ENCODE assay signal across 29 mouse cellular contexts in the genomic region with DNA sequence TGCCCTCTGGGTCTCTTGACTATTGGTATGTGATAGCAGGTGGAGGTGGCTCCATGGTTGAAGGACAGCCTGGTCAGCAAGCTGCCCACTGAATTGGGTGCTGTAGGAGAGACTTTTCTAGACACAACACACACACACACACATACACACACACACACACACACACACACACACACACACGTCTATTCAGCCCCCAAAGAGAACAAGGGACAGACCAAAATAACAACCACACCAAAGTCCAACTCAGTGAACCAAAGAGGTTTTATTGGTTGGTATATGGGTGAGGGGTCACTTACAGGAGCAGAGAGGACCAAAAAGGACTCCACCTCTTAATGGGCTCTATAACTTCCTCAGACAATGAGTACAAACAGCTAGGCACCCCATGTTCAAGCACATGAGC.
DNase-seq lines count a peak whose midpoint lies in the region; ATAC-seq and TF ChIP-seq lines count a peak whose summit lies in the region.
"Had no signal": no experiment of that assay in that cellular context is flagged by ENCODE, and none has a peak within 500 bp of the region (broad histone marks: within the 10 kb centered on the region; RNA-seq: fewer than 3 reads in every experiment).

No protein-coding gene starts in this region.

- H3K9ac ChIP-seq in kidney, embryonic 15.5 days = no peak overlapping the region
- H3K9ac ChIP-seq in liver, postnatal 0 days (replicated peaks) = no peak overlapping the region
- H3K9ac ChIP-seq in liver, embryonic 12.5 days = no peak overlapping the region
- H3K9ac ChIP-seq: embryonic facial prominence, embryonic 13.5 days; forebrain, postnatal 0 days; heart, embryonic 13.5 days; hindbrain, embryonic 14.5 days had no signal

- no peaks in the 10 kb centered on the region for H3K36me3 ChIP-seq in kidney, adult 2 months (ENCODE audit: control insufficient read depth, insufficient read depth, low read length)
- H3K36me3 ChIP-seq in kidney, embryonic 15.5 days = no peaks in the 10 kb centered on the region
- no peaks in the 10 kb centered on the region for H3K36me3 ChIP-seq in liver, postnatal 0 days (replicated peaks; ENCODE audit: insufficient read depth, low read length)
- no peaks in the 10 kb centered on the region for H3K36me3 ChIP-seq in liver, embryonic 12.5 days
- H3K36me3 ChIP-seq: embryonic facial prominence, embryonic 10.5 days; embryonic facial prominence, embryonic 13.5 days; heart, embryonic 10.5 days had no signal

- WGBS in kidney, adult 2 months = 40% methylated on average over 1 of the region's 1 CpGs
- 75% methylated on average over 1 of the region's 1 CpGs for WGBS in kidney, embryonic 15.5 days
- 20% methylated on average over 1 of the region's 1 CpGs for WGBS in liver, postnatal 0 days (ENCODE audit: insufficient replicate concordance)
- WGBS in liver, embryonic 12.5 days (ENCODE audit: insufficient replicate concordance) = 44% methylated on average over 1 of the region's 1 CpGs

- ATAC-seq in kidney, embryonic 15.5 days (replicated peaks; ENCODE audit: low FRiP score) = no peak
- ATAC-seq in liver, postnatal 0 days = peak; percentile 52; the same call in 1 of the 2 replicates
- no peak for ATAC-seq in liver, embryonic 12.5 days
- ATAC-seq: CD4-positive, CD25-positive, alpha-beta regulatory T cell, adult 4 months; forebrain, embryonic 14.5 days; forebrain, postnatal 0 days had no signal

- DNase-seq in kidney, adult 2 months = peak; percentile 63
- DNase-seq in liver, postnatal 0 days = no peak
- DNase-seq in kidney, postnatal 10 days = peak; percentile 17
- DNase-seq in kidney, postnatal 36 days = peak; percentile 54 to 56
- DNase-seq in gastrocnemius, postnatal 10 days = no peak
- DNase-seq in adrenal gland, postnatal 25 days = no peak
- DNase-seq: adrenal gland, adult 2 months; adrenal gland, postnatal 14 days; cerebellum, adult 11-12 months; cerebellum, adult 8-10 months; cerebellum, postnatal 10 days; cerebellum, postnatal 36 days; embryo, embryonic 11 days; forebrain, postnatal 0 days; gastrocnemius, adult 2 months; gastrocnemius, postnatal 36 days; heart, adult 2 months; heart, postnatal 14 days; heart, postnatal 4 days had no signal

- no peak for TF ChIP-seq EP300 in liver, postnatal 0 days (IDR thresholded peaks at IDR 0.05; ENCODE audit: low read depth)

- H3K9me3 ChIP-seq in kidney, embryonic 15.5 days (replicated peaks) = no peaks in the 10 kb centered on the region
- no peaks in the 10 kb centered on the region for H3K9me3 ChIP-seq in liver, postnatal 0 days (ENCODE audit: low read length)
- H3K9me3 ChIP-seq in liver, embryonic 12.5 days (replicated peaks) = no peaks in the 10 kb centered on the region
- H3K9me3 ChIP-seq: embryonic facial prominence, embryonic 13.5 days; heart, embryonic 10.5 days; heart, embryonic 13.5 days had no signal

- no peak overlapping the region for H3K4me2 ChIP-seq in kidney, embryonic 15.5 days
- H3K4me2 ChIP-seq in liver, postnatal 0 days (ENCODE audit: low read depth, low read length) = no peak overlapping the region
- no peak overlapping the region for H3K4me2 ChIP-seq in liver, embryonic 12.5 days
- H3K4me2 ChIP-seq: embryonic facial prominence, embryonic 13.5 days; heart, embryonic 13.5 days; hindbrain, embryonic 14.5 days had no signal

- H3K4me3 ChIP-seq in kidney, adult 2 months (ENCODE audit: insufficient read depth, low read depth, low read length) = no peak overlapping the region
- H3K4me3 ChIP-seq in kidney, embryonic 15.5 days (replicated peaks) = no peak overlapping the region
- no peak overlapping the region for H3K4me3 ChIP-seq in liver, postnatal 0 days (ENCODE audit: low read depth, low read length)
- no peak overlapping the region for H3K4me3 ChIP-seq in liver, embryonic 12.5 days
- H3K4me3 ChIP-seq: embryonic facial prominence, embryonic 10.5 days; embryonic facial prominence, embryonic 13.5 days; erythroblast, embryonic 14.5 days; gastrocnemius, adult 2 months; heart, adult 2 months; heart, embryonic 10.5 days; heart, embryonic 13.5 days had no signal

- H3K27me3 ChIP-seq in kidney, adult 2 months (replicated peaks; ENCODE audit: control insufficient read depth, insufficient read depth, low read length) = no peaks in the 10 kb centered on the region
- no peaks in the 10 kb centered on the region for H3K27me3 ChIP-seq in kidney, embryonic 15.5 days
- no peaks in the 10 kb centered on the region for H3K27me3 ChIP-seq in liver, postnatal 0 days (ENCODE audit: insufficient read depth, low read length)
- H3K27me3 ChIP-seq in liver, embryonic 12.5 days (replicated peaks) = no peaks in the 10 kb centered on the region
- H3K27me3 ChIP-seq: embryonic facial prominence, embryonic 13.5 days had no signal

- H3K4me1 ChIP-seq in kidney, adult 2 months (ENCODE audit: control insufficient read depth, insufficient read depth, low read length) = peaks cover 4% of the 10 kb centered on the region; the same call in 1 of the 2 replicates
- 0 out of 2 replicates have a peak, but pooled peaks cover 6% of the 10 kb centered on the region for H3K4me1 ChIP-seq in kidney, embryonic 15.5 days
- peaks cover 4% of the 10 kb centered on the region for H3K4me1 ChIP-seq in liver, postnatal 0 days (ENCODE audit: insufficient read depth)
- no peaks in the 10 kb centered on the region for H3K4me1 ChIP-seq in liver, embryonic 12.5 days

- H3K27ac ChIP-seq in kidney, adult 2 months (ENCODE audit: insufficient read depth, low read depth, low read length) = no peak overlapping the region
- H3K27ac ChIP-seq in kidney, embryonic 15.5 days = no peak overlapping the region
- no peak overlapping the region for H3K27ac ChIP-seq in liver, postnatal 0 days (ENCODE audit: low read depth)
- no peak overlapping the region for H3K27ac ChIP-seq in liver, embryonic 12.5 days
- H3K27ac ChIP-seq: embryonic facial prominence, embryonic 10.5 days; embryonic facial prominence, embryonic 13.5 days; gastrocnemius, adult 2 months; heart, adult 2 months; heart, embryonic 10.5 days; heart, embryonic 13.5 days; hindbrain, embryonic 14.5 days had no signal

- no peak for TF ChIP-seq POLR2A in kidney, adult 2 months (IDR thresholded peaks at IDR 0.05; ENCODE audit: low read depth, low read length)

- TF ChIP-seq CTCF in kidney, adult 2 months (conservative IDR thresholded peaks at IDR 0.05; ENCODE audit: insufficient read depth, insufficient read length, low read depth, low read length) = no peak
- no peak for TF ChIP-seq CTCF in liver, postnatal 0 days (IDR thresholded peaks at IDR 0.05; ENCODE audit: low read depth)

Comparison
In these comparisons a context has a peak if more than half of its experiments do, and no peak if none do; other contexts are left out.
1. DNase-seq: peak in kidney, adult 2 months (single experiment), kidney, postnatal 10 days (single experiment) and kidney, postnatal 36 days (2 of 2); none in liver, postnatal 0 days (single experiment), gastrocnemius, postnatal 10 days (single experiment) and adrenal gland, postnatal 25 days (single experiment).